Mouse (Mus musculus): Measurements from ENCODE around the gene Cyp2ab1. TPM values are rescaled to one million over a fixed set of nuclear protein-coding genes. Genes with fewer than 3 reads are reported as not detected.

Gene Cyp2ab1
- polyA plus RNA-seq, 1 experiment from 2014 or later: not detected

- Histone ChIP-seq H3K4me1 (0 out of 2 replicates have a peak, but pooled peaks cover 5% of the 10 kb centered on the region), H3K27me3 (replicated peaks) (no peaks in the 10 kb centered on the region; the same call in 1 of the 2 replicates), H3K9me3 (no peaks in the 10 kb centered on the region), H3K4me3 (no peak overlapping the region), H3K4me2 (0 out of 2 replicates have a peak overlapping the region, but pooled peaks have one; percentile 11), H3K9ac (no peak overlapping the region), H3K27ac (replicated peaks) (0 out of 2 replicates have a peak overlapping the region, but pooled peaks have one; percentile 20), H3K36me3 (no peaks in the 10 kb centered on the region)
- 57% methylated on average over 7 of the region's 7 CpGs for WGBS
- ATAC-seq (ENCODE audit: extremely low read depth, insufficient number of reproducible peaks, low FRiP score, low TSS enrichment): no peak
Measured at GRCm38 (mm10) chr16:20265089-20265488, 60.1 kb downstream of the Cyp2ab1 start.

Other genes starting within 250 kb of the Cyp2ab1 start
- 31.7 and 36.7 TPM in 2 replicates for gene Klhl24, start 227.9 kb downstream of the Cyp2ab1 start, polyA plus RNA-seq (2015; fragmentation: Nextera tagmentation; extraction: Ambion mirVana)
- 16.0 and 19.6 TPM in 2 replicates for gene Yeats2, start 184.3 kb downstream of the Cyp2ab1 start, polyA plus RNA-seq (2015; fragmentation: Nextera tagmentation; extraction: Ambion mirVana)
- gene Map6d1, start 84.0 kb downstream of the Cyp2ab1 start, polyA plus RNA-seq (2015; fragmentation: Nextera tagmentation; extraction: Ambion mirVana): 0.95 and 1.3 TPM in 2 replicates
- 64.3 and 73.6 TPM in 2 replicates for gene Parl, start 23.0 kb downstream of the Cyp2ab1 start, polyA plus RNA-seq (2015; fragmentation: Nextera tagmentation; extraction: Ambion mirVana)
- gene Abcc5, start 101.0 kb upstream of the Cyp2ab1 start, polyA plus RNA-seq (2015; fragmentation: Nextera tagmentation; extraction: Ambion mirVana): 54.9 and 57.0 TPM in 2 replicates
- gene Eif2b5, start 173.4 kb upstream of the Cyp2ab1 start, polyA plus RNA-seq (2015; fragmentation: Nextera tagmentation; extraction: Ambion mirVana): 78.8 and 81.5 TPM in 2 replicates
- 19.7 and 20.5 TPM in 2 replicates for gene Dvl3, start 191.6 kb upstream of the Cyp2ab1 start, polyA plus RNA-seq (2015; fragmentation: Nextera tagmentation; extraction: Ambion mirVana)
- 434 and 465 TPM in 2 replicates for gene Ap2m1, start 210.1 kb upstream of the Cyp2ab1 start, polyA plus RNA-seq (2015; fragmentation: Nextera tagmentation; extraction: Ambion mirVana)
- gene Abcf3, start 223.2 kb upstream of the Cyp2ab1 start, polyA plus RNA-seq (2015; fragmentation: Nextera tagmentation; extraction: Ambion mirVana): 42.5 and 44.0 TPM in 2 replicates

Measured in heart, embryonic 13.5 days (tissue).